Comparison of ENCODE assay signal across 25 mouse cellular contexts in the genomic region with DNA sequence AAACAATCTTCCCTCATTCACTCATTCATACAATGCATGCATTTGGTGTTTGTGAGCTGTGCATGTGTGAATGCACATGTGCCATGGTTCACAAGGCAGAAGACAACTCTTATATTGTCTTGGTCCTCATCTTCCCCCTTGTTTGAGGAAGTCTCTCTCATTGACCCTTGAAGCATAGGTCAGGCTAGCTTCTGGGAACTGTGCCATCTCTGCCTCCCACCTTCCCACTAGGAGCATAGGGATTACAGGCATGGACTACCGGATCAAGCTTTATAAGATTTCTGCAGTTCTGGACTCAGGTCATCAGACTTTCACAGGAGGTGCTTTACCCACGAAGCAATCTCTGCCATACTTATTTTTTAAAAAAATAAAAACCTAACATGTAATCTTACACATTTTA. TPM values are rescaled to one million over a fixed set of nuclear protein-coding genes. Genes with fewer than 3 reads are reported as not detected.
DNase-seq lines count a peak whose midpoint lies in the region; ATAC-seq lines count a peak whose summit lies in the region.
"Had no signal": no experiment of that assay in that cellular context is flagged by ENCODE, and none has a peak within 500 bp of the region (broad histone marks: within the 10 kb centered on the region; RNA-seq: fewer than 3 reads in every experiment).

No protein-coding gene starts in this region.

- peak; percentile 5 for DNase-seq in embryonic facial prominence, embryonic 14.5 days (ENCODE audit: low spot score)
- DNase-seq in embryonic facial prominence, embryonic 10.5 days (ENCODE audit: low spot score), result no peak
- no peak for DNase-seq in lung, adult 18-20 months
- peak; percentile 75 for DNase-seq in kidney, postnatal 10 days
- no peak for DNase-seq in right cerebral cortex, postnatal 10 days (ENCODE audit: low spot score in 2 of 2)
- DNase-seq in right cerebral cortex, adult 18-20 months, result no peak
- DNase-seq: adrenal gland, postnatal 14 days; cerebellum, adult 11-12 months; cerebellum, postnatal 10 days; forebrain, postnatal 0 days; heart, adult 2 months; heart, postnatal 4 days; lung, postnatal 36 days; right cerebral cortex, postnatal 14 days; thymus, postnatal 14 days had no signal

- peaks cover 14% of the 10 kb centered on the region; the same call in 1 of the 2 replicates for H3K36me3 ChIP-seq in embryonic facial prominence, embryonic 14.5 days (ENCODE audit: control insufficient read depth, insufficient read depth, low read length)
- peaks cover 32% of the 10 kb centered on the region for H3K36me3 ChIP-seq in embryonic facial prominence, embryonic 10.5 days (replicated peaks)
- no peaks in the 10 kb centered on the region for H3K36me3 ChIP-seq in lung, embryonic 15.5 days
- H3K36me3 ChIP-seq: forebrain, embryonic 12.5 days had no signal

- no peak overlapping the region for H3K9ac ChIP-seq in embryonic facial prominence, embryonic 14.5 days (ENCODE audit: low read depth, low read length)
- no peak overlapping the region for H3K9ac ChIP-seq in lung, embryonic 15.5 days
- H3K9ac ChIP-seq: embryonic facial prominence, embryonic 15.5 days; forebrain, embryonic 12.5 days; forebrain, postnatal 0 days; heart, embryonic 12.5 days; hindbrain, embryonic 14.5 days; limb, embryonic 13.5 days had no signal

- H3K4me2 ChIP-seq in embryonic facial prominence, embryonic 14.5 days (ENCODE audit: low read depth, low read length), result no peak overlapping the region
- H3K4me2 ChIP-seq in lung, embryonic 15.5 days, result no peak overlapping the region
- H3K4me2 ChIP-seq: embryonic facial prominence, embryonic 15.5 days; forebrain, embryonic 12.5 days; heart, embryonic 12.5 days; hindbrain, embryonic 14.5 days; limb, embryonic 13.5 days; liver, embryonic 11.5 days; midbrain, embryonic 11.5 days had no signal

- H3K27me3 ChIP-seq in embryonic facial prominence, embryonic 14.5 days (replicated peaks; ENCODE audit: control insufficient read depth, insufficient read depth, low read length), result no peaks in the 10 kb centered on the region
- peaks cover 31% of the 10 kb centered on the region for H3K27me3 ChIP-seq in embryonic facial prominence, embryonic 10.5 days (replicated peaks; ENCODE audit: low read depth, poor library complexity, severe bottlenecking)
- no peaks in the 10 kb centered on the region for H3K27me3 ChIP-seq in lung, embryonic 15.5 days
- H3K27me3 ChIP-seq: embryonic facial prominence, embryonic 15.5 days; heart, embryonic 12.5 days had no signal

- ATAC-seq in embryonic facial prominence, embryonic 14.5 days (ENCODE audit: low read depth), result no peak
- ATAC-seq in lung, embryonic 15.5 days (ENCODE audit: borderline replicate concordance, extremely low read depth, low FRiP score, low TSS enrichment), result no peak
- ATAC-seq: forebrain, postnatal 0 days; intestine, postnatal 0 days; midbrain, embryonic 16.5 days had no signal

- no peak overlapping the region for H3K4me3 ChIP-seq in embryonic facial prominence, embryonic 14.5 days (ENCODE audit: low read depth, low read length)
- no peak overlapping the region for H3K4me3 ChIP-seq in embryonic facial prominence, embryonic 10.5 days
- no peak overlapping the region for H3K4me3 ChIP-seq in lung, embryonic 15.5 days
- H3K4me3 ChIP-seq: embryonic facial prominence, embryonic 15.5 days; forebrain, embryonic 12.5 days; heart, adult 2 months; heart, embryonic 12.5 days; limb, embryonic 13.5 days had no signal

- H3K4me1 ChIP-seq in embryonic facial prominence, embryonic 14.5 days (ENCODE audit: control insufficient read depth, insufficient read depth, low read length), result peaks cover 15% of the 10 kb centered on the region
- H3K4me1 ChIP-seq in embryonic facial prominence, embryonic 10.5 days, result peaks cover 42% of the 10 kb centered on the region
- peaks cover 64% of the 10 kb centered on the region for H3K4me1 ChIP-seq in lung, embryonic 15.5 days

- H3K27ac ChIP-seq in embryonic facial prominence, embryonic 14.5 days (replicated peaks; ENCODE audit: low read depth, low read length), result no peak overlapping the region
- H3K27ac ChIP-seq in embryonic facial prominence, embryonic 10.5 days (replicated peaks), result no peak overlapping the region
- peak overlapping the region; percentile 93 for H3K27ac ChIP-seq in lung, embryonic 15.5 days
- H3K27ac ChIP-seq: embryonic facial prominence, embryonic 15.5 days; forebrain, embryonic 12.5 days; hindbrain, embryonic 14.5 days; limb, embryonic 13.5 days had no signal

- 60% methylated on average over 2 of the region's 2 CpGs for WGBS in embryonic facial prominence, embryonic 14.5 days
- 73% methylated on average over 2 of the region's 2 CpGs for WGBS in embryonic facial prominence, embryonic 10.5 days
- WGBS in lung, embryonic 15.5 days, result 60% methylated on average over 2 of the region's 2 CpGs

- no peaks in the 10 kb centered on the region for H3K9me3 ChIP-seq in embryonic facial prominence, embryonic 14.5 days (ENCODE audit: control insufficient read depth, low read length)
- no peaks in the 10 kb centered on the region for H3K9me3 ChIP-seq in embryonic facial prominence, embryonic 10.5 days
- H3K9me3 ChIP-seq in lung, embryonic 15.5 days, result no peaks in the 10 kb centered on the region
- H3K9me3 ChIP-seq: embryonic facial prominence, embryonic 15.5 days; forebrain, embryonic 12.5 days; heart, embryonic 12.5 days; limb, embryonic 13.5 days had no signal

RNA-seq across cellular contexts. Expression of gene Fads3, which starts 3.8 kb away (rescaled TPM):
- polyA plus RNA-seq in embryonic facial prominence, embryonic 14.5 days (2014; fragmentation: Nextera tagmentation; extraction: Ambion mirVana), result 15.6 and 20.9 TPM in 2 replicates
- polyA plus RNA-seq in embryonic facial prominence, embryonic 10.5 days (2016; fragmentation: Nextera tagmentation; extraction: Ambion mirVana), result 4.0 and 4.3 TPM in 2 replicates
- polyA plus RNA-seq in lung, embryonic 15.5 days (2015; fragmentation: Nextera tagmentation; extraction: Ambion mirVana), result 54.5 and 64.1 TPM in 2 replicates

RNA-seq across cellular contexts. Expression of gene Rab3il1, which starts 36.1 kb away (rescaled TPM):
- polyA plus RNA-seq in embryonic facial prominence, embryonic 14.5 days (2014; fragmentation: Nextera tagmentation; extraction: Ambion mirVana), result 48.1 and 54.4 TPM in 2 replicates
- 51.7 and 57.4 TPM in 2 replicates for polyA plus RNA-seq in embryonic facial prominence, embryonic 10.5 days (2016; fragmentation: Nextera tagmentation; extraction: Ambion mirVana)
- 31.5 and 33.1 TPM in 2 replicates for polyA plus RNA-seq in lung, embryonic 15.5 days (2015; fragmentation: Nextera tagmentation; extraction: Ambion mirVana)

RNA-seq across cellular contexts. Expression of gene Best1, which starts 36.1 kb away (rescaled TPM):
- 1.5 and 2.2 TPM in 2 replicates for polyA plus RNA-seq in embryonic facial prominence, embryonic 14.5 days (2014; fragmentation: Nextera tagmentation; extraction: Ambion mirVana)
- 1.6 TPM in 2 replicates for polyA plus RNA-seq in embryonic facial prominence, embryonic 10.5 days (2016; fragmentation: Nextera tagmentation; extraction: Ambion mirVana)
- 1.1 TPM in 2 replicates for polyA plus RNA-seq in lung, embryonic 15.5 days (2015; fragmentation: Nextera tagmentation; extraction: Ambion mirVana)

RNA-seq across cellular contexts. Expression of gene Fth1, which starts 57.1 kb away (rescaled TPM):
- 1,690 and 1,712 TPM in 2 replicates for polyA plus RNA-seq in embryonic facial prominence, embryonic 14.5 days (2014; fragmentation: Nextera tagmentation; extraction: Ambion mirVana)
- polyA plus RNA-seq in embryonic facial prominence, embryonic 10.5 days (2016; fragmentation: Nextera tagmentation; extraction: Ambion mirVana), result 1,291 and 1,338 TPM in 2 replicates
- 1,860 and 1,896 TPM in 2 replicates for polyA plus RNA-seq in lung, embryonic 15.5 days (2015; fragmentation: Nextera tagmentation; extraction: Ambion mirVana)

Comparison
In these comparisons a context has a peak if more than half of its experiments do, and no peak if none do; other contexts are left out.
1. DNase-seq: peak in embryonic facial prominence, embryonic 14.5 days (single experiment) and kidney, postnatal 10 days (single experiment); none in embryonic facial prominence, embryonic 10.5 days (single experiment), lung, adult 18-20 months (0 of 2), right cerebral cortex, postnatal 10 days (0 of 2) and right cerebral cortex, adult 18-20 months (single experiment).